Comparison of ENCODE assay signal across 14 mouse cellular contexts in genomic region chr11:22628497-22628896, GRCm38 (mm10).
DNase-seq lines count a peak whose midpoint lies in the region; TF ChIP-seq lines count a peak whose summit lies in the region.
"Had no signal": no experiment of that assay in that cellular context is flagged by ENCODE, and none has a peak within 500 bp of the region (broad histone marks: within the 10 kb centered on the region; RNA-seq: fewer than 3 reads in every experiment).

No protein-coding gene starts in this region.

- no peak for DNase-seq in heart, adult 2 months
- no peak for DNase-seq in heart, postnatal 25 days (ENCODE audit: low spot score)
- peak; percentile 31 for DNase-seq in kidney, postnatal 10 days
- no peak for DNase-seq in kidney, adult 8-10 months
- DNase-seq in limb, embryonic 10.5 days (ENCODE audit: low spot score): no peak
- no peak for DNase-seq in thymus, adult 18-20 months
- no peak for DNase-seq in gastrocnemius, postnatal 4 days (ENCODE audit: low spot score in 2 of 2)
- DNase-seq: forebrain, postnatal 0 days; right cerebral cortex, postnatal 4 days had no signal

- no peaks in the 10 kb centered on the region for H3K9me3 ChIP-seq in ES-Bruce4 (replicated peaks; ENCODE audit: control insufficient read depth, insufficient read depth, low read length, poor library complexity, severe bottlenecking)
- H3K9me3 ChIP-seq in limb, embryonic 10.5 days (replicated peaks): no peaks in the 10 kb centered on the region
- H3K9me3 ChIP-seq: G1E; liver, embryonic 15.5 days; midbrain, embryonic 12.5 days had no signal

- no peaks in the 10 kb centered on the region for H3K79me2 ChIP-seq in heart, adult 2 months (replicated peaks; ENCODE audit: control insufficient read depth, insufficient read depth, low read length)

- H3K27ac ChIP-seq in heart, adult 2 months: peak overlapping the region; percentile 81
- H3K27ac ChIP-seq in ES-Bruce4 (ENCODE audit: insufficient read depth, low read length): peak overlapping the region; percentile 34
- peak overlapping the region; percentile 77; the same call in 1 of the 2 replicates for H3K27ac ChIP-seq in limb, embryonic 10.5 days
- H3K27ac ChIP-seq: hindbrain, embryonic 14.5 days; liver, embryonic 15.5 days; midbrain, embryonic 12.5 days had no signal

- intact Hi-C loops in heart, adult 2 months (cut with DNase I): no loop called here
- intact Hi-C loops in heart, postnatal 25 days (cut with DNase I): no loop called here

- no peaks in the 10 kb centered on the region for H3K27me3 ChIP-seq in heart, adult 2 months (ENCODE audit: control insufficient read depth, insufficient read depth, low read length)
- no peaks in the 10 kb centered on the region for H3K27me3 ChIP-seq in ES-Bruce4 (ENCODE audit: control insufficient read depth, insufficient read depth, low read length, poor library complexity, severe bottlenecking)
- H3K27me3 ChIP-seq in limb, embryonic 10.5 days (ENCODE audit: low read depth, poor library complexity, severe bottlenecking): no peaks in the 10 kb centered on the region
- H3K27me3 ChIP-seq: liver, embryonic 15.5 days; midbrain, embryonic 12.5 days had no signal

- no peak for TF ChIP-seq EP300 in heart, adult 2 months (IDR thresholded peaks at IDR 0.05; ENCODE audit: insufficient read depth, low read depth, low read length)
- TF ChIP-seq EP300 in ES-Bruce4 (IDR thresholded peaks at IDR 0.05; ENCODE audit: insufficient read depth, low read depth, low read length): no peak

- TF ChIP-seq CTCF in heart, adult 2 months (IDR thresholded peaks at IDR 0.05): no peak
- no peak for TF ChIP-seq CTCF in ES-Bruce4 (IDR thresholded peaks at IDR 0.05; ENCODE audit: low read depth, low read length)

- WGBS in heart, adult 2 months: 78% methylated on average over 5 of the region's 5 CpGs
- 90% methylated on average over 5 of the region's 5 CpGs for WGBS in limb, embryonic 10.5 days

- no peak for TF ChIP-seq POLR2A in heart, adult 2 months (IDR thresholded peaks at IDR 0.05; ENCODE audit: insufficient read depth, low read depth, low read length)
- TF ChIP-seq POLR2A in ES-Bruce4 (IDR thresholded peaks at IDR 0.05; ENCODE audit: insufficient read depth, low read length): no peak

- H3K4me1 ChIP-seq in heart, adult 2 months (ENCODE audit: control insufficient read depth, insufficient read depth, low read length): peaks cover 16% of the 10 kb centered on the region
- H3K4me1 ChIP-seq in ES-Bruce4 (ENCODE audit: control insufficient read depth, insufficient read depth, low read length): peaks cover 5% of the 10 kb centered on the region
- H3K4me1 ChIP-seq in limb, embryonic 10.5 days: peaks cover 22% of the 10 kb centered on the region

- H3K4me3 ChIP-seq in heart, adult 2 months: no peak overlapping the region
- H3K4me3 ChIP-seq in ES-Bruce4 (ENCODE audit: low read depth, low read length): no peak overlapping the region
- no peak overlapping the region for H3K4me3 ChIP-seq in limb, embryonic 10.5 days
- H3K4me3 ChIP-seq: liver, embryonic 15.5 days; midbrain, embryonic 12.5 days had no signal

- no peak overlapping the region for H3K9ac ChIP-seq in heart, adult 2 months (ENCODE audit: low read depth, low read length)
- no peak overlapping the region for H3K9ac ChIP-seq in ES-Bruce4 (ENCODE audit: low read depth, poor library complexity, severe bottlenecking)
- H3K9ac ChIP-seq: forebrain, postnatal 0 days; hindbrain, embryonic 14.5 days; liver, embryonic 15.5 days; midbrain, embryonic 12.5 days had no signal

- H3K36me3 ChIP-seq in heart, adult 2 months (ENCODE audit: control insufficient read depth, insufficient read depth, low read length): no peaks in the 10 kb centered on the region
- no peaks in the 10 kb centered on the region for H3K36me3 ChIP-seq in ES-Bruce4 (ENCODE audit: control insufficient read depth, insufficient read depth, low read length, poor library complexity, severe bottlenecking)
- no peaks in the 10 kb centered on the region for H3K36me3 ChIP-seq in limb, embryonic 10.5 days
- H3K36me3 ChIP-seq: G1E; liver, embryonic 15.5 days; midbrain, embryonic 12.5 days had no signal
